Mouse (Mus musculus): ENCODE results near the gene Sde2. TPM values are rescaled to one million over a fixed set of nuclear protein-coding genes. Genes with fewer than 3 reads are reported as not detected.
"Not testable (repeated sequence)": the region's sequence is repeated elsewhere in the genome, so short reads cannot be mapped to it uniquely, and the experiment has no call there.

Gene Sde2
- polyA plus RNA-seq, 1 experiment from 2014 or later: 36.7 TPM

- whole genome bisulfite sequencing: 84% methylated on average over 2 of the region's 2 CpGs
- H3K27me3 ChIP-seq: no peaks in the 10 kb centered on the region
Observed at GRCm38 (mm10) chr1:180818000-180818399, 32.9 kb upstream of the Sde2 start.

GRCm38 (mm10) chr1:180821101-180821500 lies 29.8 kb upstream of the Sde2 start:
- H3K9ac ChIP-seq (replicated peaks): no peak overlapping the region
- H3K36me3 ChIP-seq: no peaks in the 10 kb centered on the region
- no peaks in the 10 kb centered on the region for H3K27me3 ChIP-seq
- peaks cover under 1% of the 10 kb centered on the region; the same call in 1 of the 2 replicates for H3K4me1 ChIP-seq
- H3K4me3 ChIP-seq: no peak overlapping the region
- no peaks in the 10 kb centered on the region for H3K9me3 ChIP-seq
- no peak overlapping the region for H3K4me2 ChIP-seq (replicated peaks)
- H3K27ac ChIP-seq (replicated peaks): no peak overlapping the region
- WGBS: 92% methylated on average over 6 of the region's 6 CpGs
- no peak for ATAC-seq (ENCODE audit: low FRiP score, low read depth)

More at GRCm38 (mm10) chr1:180818000-180818399, 32.9 kb upstream of the Sde2 start:
- H3K36me3 ChIP-seq: no peaks in the 10 kb centered on the region
- ATAC-seq (ENCODE audit: low FRiP score, low read depth): no peak
- no peaks in the 10 kb centered on the region for H3K9me3 ChIP-seq
- no peak overlapping the region for H3K4me3 ChIP-seq
- H3K4me1 ChIP-seq: peaks cover 17% of the 10 kb centered on the region
- no peak overlapping the region for H3K4me2 ChIP-seq (replicated peaks)
- H3K27ac ChIP-seq (replicated peaks): no peak overlapping the region
- H3K9ac ChIP-seq (replicated peaks): no peak overlapping the region

GRCm38 (mm10) chr1:180822276-180822675 lies 28.7 kb upstream of the Sde2 start:
- ATAC-seq (ENCODE audit: low FRiP score, low read depth): no peak
- 97% methylated on average over 5 of the region's 5 CpGs for WGBS
- no peaks in the 10 kb centered on the region for H3K36me3 ChIP-seq

GRCm38 (mm10) chr1:180823716-180824115 lies 27.2 kb upstream of the Sde2 start:
- no peaks in the 10 kb centered on the region for H3K4me1 ChIP-seq
- ATAC-seq (ENCODE audit: low FRiP score, low read depth): no peak
- WGBS: 86% methylated on average over 3 of the region's 3 CpGs
- no peak overlapping the region for H3K9ac ChIP-seq (replicated peaks)
- H3K4me3 ChIP-seq: no peak overlapping the region
- no peaks in the 10 kb centered on the region for H3K27me3 ChIP-seq
- no peak overlapping the region for H3K27ac ChIP-seq (replicated peaks)
- no peaks in the 10 kb centered on the region for H3K9me3 ChIP-seq
- H3K4me2 ChIP-seq (replicated peaks): no peak overlapping the region
- no peaks in the 10 kb centered on the region for H3K36me3 ChIP-seq

More at GRCm38 (mm10) chr1:180822276-180822675, 28.7 kb upstream of the Sde2 start:
- Histone ChIP-seq H3K4me3 (no peak overlapping the region), H3K9ac (replicated peaks) (no peak overlapping the region), H3K4me1 (no peaks in the 10 kb centered on the region), H3K4me2 (replicated peaks) (no peak overlapping the region), H3K27ac (replicated peaks) (no peak overlapping the region), H3K9me3 (no peaks in the 10 kb centered on the region), H3K27me3 (no peaks in the 10 kb centered on the region)

DNA sequence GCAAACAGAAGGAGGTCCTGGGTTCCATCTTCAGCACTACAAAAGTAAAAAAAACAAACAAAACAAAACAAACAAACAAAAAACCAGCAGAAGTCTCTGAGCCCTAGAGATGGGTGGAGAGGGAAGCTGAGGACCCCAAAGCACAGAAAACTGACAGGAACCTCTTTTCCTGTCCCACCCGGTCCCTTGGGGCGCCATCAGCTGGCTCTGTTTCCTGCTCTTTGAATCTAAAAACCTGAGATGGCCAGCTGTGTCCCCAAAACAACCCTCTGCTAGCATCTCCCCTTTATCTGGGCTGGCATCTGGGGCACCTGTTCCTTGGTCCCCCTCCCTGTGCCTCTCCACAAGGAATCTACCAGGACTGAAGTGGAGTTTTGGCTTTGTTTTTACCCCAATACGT lies 26.2 kb upstream of the Sde2 start:
- Histone ChIP-seq H3K9ac (replicated peaks) (no peak overlapping the region), H3K27me3 (no peaks in the 10 kb centered on the region)
- no peak for ATAC-seq (ENCODE audit: low FRiP score, low read depth)

DNA sequence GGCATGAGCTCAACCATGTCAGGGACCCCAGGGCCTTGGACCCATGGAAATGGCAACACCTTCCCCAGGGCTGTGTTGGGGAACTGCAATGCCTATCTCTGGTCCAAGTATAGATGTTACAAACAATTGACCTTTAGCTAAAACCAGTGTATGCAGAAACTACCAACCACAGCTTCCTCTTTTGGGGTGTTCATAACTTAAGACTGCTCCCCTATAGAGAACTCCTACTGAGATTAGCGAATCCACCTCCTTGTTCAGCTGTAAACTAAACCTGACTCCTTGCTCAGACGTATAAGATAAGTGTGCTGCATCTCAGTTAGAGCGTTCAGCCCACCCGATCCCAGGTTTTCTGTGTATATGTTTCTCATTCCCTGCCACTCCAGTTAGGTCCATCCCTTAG lies 24.3 kb upstream of the Sde2 start:
- 96% methylated on average over 4 of the region's 4 CpGs for WGBS
- Histone ChIP-seq H3K27ac (replicated peaks) (no peak overlapping the region), H3K4me2 (replicated peaks) (no peak overlapping the region), H3K9ac (replicated peaks) (no peak overlapping the region), H3K36me3 (no peaks in the 10 kb centered on the region), H3K27me3 (no peaks in the 10 kb centered on the region), H3K4me1 (no peaks in the 10 kb centered on the region), H3K4me3 (no peak overlapping the region), H3K9me3 (no peaks in the 10 kb centered on the region)
- no peak for ATAC-seq (ENCODE audit: low FRiP score, low read depth)

More for the DNA sequence above, 26.2 kb upstream of the Sde2 start:
- H3K4me2 ChIP-seq (replicated peaks): no peak overlapping the region
- no peaks in the 10 kb centered on the region for H3K9me3 ChIP-seq
- H3K4me1 ChIP-seq: no peaks in the 10 kb centered on the region
- no peak overlapping the region for H3K4me3 ChIP-seq
- no peak overlapping the region for H3K27ac ChIP-seq (replicated peaks)
- H3K36me3 ChIP-seq: no peaks in the 10 kb centered on the region
- WGBS: 86% methylated on average over 3 of the region's 3 CpGs

- no peak for ATAC-seq (ENCODE audit: low FRiP score, low read depth)
- Histone ChIP-seq H3K9ac (replicated peaks) (no peak overlapping the region), H3K27ac (replicated peaks) (no peak overlapping the region), H3K4me1 (no peaks in the 10 kb centered on the region), H3K4me2 (replicated peaks) (no peak overlapping the region), H3K9me3 (no peaks in the 10 kb centered on the region), H3K36me3 (no peaks in the 10 kb centered on the region), H3K4me3 (no peak overlapping the region), H3K27me3 (no peaks in the 10 kb centered on the region)
- WGBS: 84% methylated on average over 11 of the region's 11 CpGs
Observed at GRCm38 (mm10) chr1:180829775-180830174, 21.2 kb upstream of the Sde2 start.

DNA sequence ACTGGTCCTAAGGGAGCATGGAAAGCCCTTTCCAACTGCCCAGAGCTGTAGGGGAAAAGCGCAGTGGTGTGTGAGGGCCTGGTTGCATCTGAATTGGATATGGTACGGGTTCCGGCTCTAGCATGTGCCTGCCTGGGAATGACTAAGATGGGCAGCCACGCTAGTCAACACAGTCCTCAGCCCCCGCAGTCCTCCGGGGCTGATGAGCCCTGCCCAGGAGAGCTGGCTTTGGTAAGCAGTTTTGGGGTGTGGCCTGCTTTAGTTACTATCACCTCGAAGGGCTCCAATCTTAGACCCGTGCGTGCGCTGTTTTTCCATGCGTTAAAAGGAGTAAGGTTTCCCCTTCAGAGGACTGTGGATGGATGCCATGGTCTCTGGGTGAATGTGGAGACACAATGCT lies 20.8 kb upstream of the Sde2 start:
- H3K4me1 ChIP-seq: no peaks in the 10 kb centered on the region

GRCm38 (mm10) chr1:180830588-180831346 lies 20.2 kb upstream of the Sde2 start:
- H3K9me3 ChIP-seq: no peaks in the 10 kb centered on the region
- H3K9ac ChIP-seq (replicated peaks): no peak overlapping the region
- no peak overlapping the region for H3K4me2 ChIP-seq (replicated peaks)
- no peak overlapping the region for H3K27ac ChIP-seq (replicated peaks)
- H3K4me1 ChIP-seq: no peaks in the 10 kb centered on the region
- WGBS: 71% methylated on average over 14 of the region's 14 CpGs
- no peaks in the 10 kb centered on the region for H3K27me3 ChIP-seq
- no peak overlapping the region for H3K4me3 ChIP-seq
- H3K36me3 ChIP-seq: no peaks in the 10 kb centered on the region
- no peak for ATAC-seq (ENCODE audit: low FRiP score, low read depth)

More for the DNA sequence above, 20.8 kb upstream of the Sde2 start:
- no peak overlapping the region for H3K4me2 ChIP-seq (replicated peaks)
- no peaks in the 10 kb centered on the region for H3K9me3 ChIP-seq
- no peaks in the 10 kb centered on the region for H3K27me3 ChIP-seq
- ATAC-seq (ENCODE audit: low FRiP score, low read depth): no peak
- no peak overlapping the region for H3K27ac ChIP-seq (replicated peaks)
- H3K9ac ChIP-seq (replicated peaks): no peak overlapping the region
- H3K4me3 ChIP-seq: no peak overlapping the region
- no peaks in the 10 kb centered on the region for H3K36me3 ChIP-seq
- 87% methylated on average over 11 of the region's 11 CpGs for WGBS

DNA sequence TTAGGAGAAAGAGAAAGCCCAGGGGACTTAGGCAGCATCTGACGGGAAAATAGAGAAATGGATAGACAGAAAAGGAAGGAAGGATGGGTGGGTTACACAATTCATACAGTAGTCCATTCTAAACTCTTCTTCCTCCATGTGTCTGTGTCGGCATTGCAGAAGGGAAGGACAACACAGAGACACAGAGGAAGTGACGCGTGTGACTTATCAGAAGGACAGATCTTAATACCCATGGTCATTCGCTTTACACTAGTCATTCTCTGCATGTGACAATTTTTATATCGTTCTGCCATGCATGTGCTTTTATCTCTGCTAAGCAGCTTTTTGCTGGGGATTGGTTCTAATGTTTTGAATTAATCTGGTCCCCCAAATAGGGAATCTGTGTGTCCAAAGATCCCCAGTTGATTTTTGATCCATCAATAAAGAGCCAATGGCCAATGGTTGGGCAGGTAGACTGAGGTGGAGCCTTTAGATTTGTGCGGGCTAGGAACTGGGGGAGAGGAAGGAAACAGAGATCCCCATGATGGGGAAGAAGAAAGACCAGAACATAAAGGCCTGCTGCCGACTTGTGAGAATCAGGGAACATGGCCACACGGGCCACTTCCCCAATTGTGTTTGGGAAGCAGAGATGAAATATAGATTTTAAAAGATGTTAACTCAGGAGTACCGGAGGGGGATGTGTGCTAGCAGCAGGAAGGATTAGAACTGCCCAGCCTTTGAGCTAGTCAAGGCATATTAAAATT lies 15.5 kb upstream of the Sde2 start:
- no peaks in the 10 kb centered on the region for H3K9me3 ChIP-seq
- H3K27ac ChIP-seq (replicated peaks): no peak overlapping the region
- H3K36me3 ChIP-seq: no peaks in the 10 kb centered on the region
- ATAC-seq (ENCODE audit: low FRiP score, low read depth): no peak
- no peaks in the 10 kb centered on the region for H3K4me1 ChIP-seq
- no peaks in the 10 kb centered on the region for H3K27me3 ChIP-seq
- no peak overlapping the region for H3K4me2 ChIP-seq (replicated peaks)
- 85% methylated on average over 10 of the region's 10 CpGs for WGBS
- H3K4me3 ChIP-seq: no peak overlapping the region
- no peak overlapping the region for H3K9ac ChIP-seq (replicated peaks)

- not testable (repeated sequence) for H3K4me2 ChIP-seq (replicated peaks); H3K36me3 ChIP-seq; H3K4me3 ChIP-seq; H3K27ac ChIP-seq (replicated peaks); H3K9ac ChIP-seq (replicated peaks); H3K27me3 ChIP-seq; H3K4me1 ChIP-seq; H3K9me3 ChIP-seq; ATAC-seq (ENCODE audit: low FRiP score, low read depth)
- WGBS: 90% methylated on average over 7 of the region's 8 CpGs
Observed at GRCm38 (mm10) chr1:180836467-180836866, 14.5 kb upstream of the Sde2 start.

- no peak for ATAC-seq (ENCODE audit: low FRiP score, low read depth)
- H3K9me3 ChIP-seq: no peaks in the 10 kb centered on the region
- H3K4me1 ChIP-seq: no peaks in the 10 kb centered on the region
- no peak overlapping the region for H3K9ac ChIP-seq (replicated peaks)
- no peak overlapping the region for H3K4me2 ChIP-seq (replicated peaks)
- H3K36me3 ChIP-seq: no peaks in the 10 kb centered on the region
- no peak overlapping the region for H3K4me3 ChIP-seq
- H3K27ac ChIP-seq (replicated peaks): no peak overlapping the region
- WGBS: 92% methylated on average over 5 of the region's 5 CpGs
- no peaks in the 10 kb centered on the region for H3K27me3 ChIP-seq
Observed at GRCm38 (mm10) chr1:180837186-180837585, 13.7 kb upstream of the Sde2 start.

All from midbrain, embryonic 12.5 days (tissue).